Mouse (Mus musculus) right cerebral cortex, postnatal 36 days (tissue): Measurements from ENCODE around the gene 1700018F24Rik.
"Not testable (repeated sequence)": the region's sequence is repeated elsewhere in the genome, so short reads cannot be mapped to it uniquely, and the experiment has no call there.

ENCODE experiments used
- DNase-seq, 2 experiments: peaks; one replicate each; pipeline ENCODE4 v3.0.0; 2022; ENCODE audit warnings: low spot score in 2 of 2, mixed read lengths in 1 of 2

The 1700018F24Rik gene

DNA sequence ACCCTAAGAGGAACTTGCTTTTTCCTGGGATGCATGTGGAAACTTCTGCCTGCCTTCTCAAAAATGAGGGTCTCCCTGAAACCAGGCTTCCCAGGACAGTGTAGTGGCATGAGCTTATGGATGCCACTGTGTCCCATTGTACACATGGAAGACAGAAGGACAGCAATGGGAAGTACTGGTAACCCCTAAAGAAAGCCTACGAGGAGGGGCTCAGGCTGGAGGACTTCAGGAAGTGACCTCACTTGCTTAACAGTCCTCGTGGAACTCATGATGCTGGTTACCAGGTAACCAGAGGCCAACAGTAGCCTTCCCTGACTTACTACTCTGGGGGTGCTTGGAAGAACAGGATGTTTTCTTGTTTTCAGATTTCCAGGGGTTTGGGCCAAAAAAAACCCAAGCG, at the start of gene 1700018F24Rik:
Gene 1700018F24Rik (plus strand): TSS at position 301 of the 400 bp plus-strand sequence.
- DNase-seq: not testable (repeated sequence)

DNA sequence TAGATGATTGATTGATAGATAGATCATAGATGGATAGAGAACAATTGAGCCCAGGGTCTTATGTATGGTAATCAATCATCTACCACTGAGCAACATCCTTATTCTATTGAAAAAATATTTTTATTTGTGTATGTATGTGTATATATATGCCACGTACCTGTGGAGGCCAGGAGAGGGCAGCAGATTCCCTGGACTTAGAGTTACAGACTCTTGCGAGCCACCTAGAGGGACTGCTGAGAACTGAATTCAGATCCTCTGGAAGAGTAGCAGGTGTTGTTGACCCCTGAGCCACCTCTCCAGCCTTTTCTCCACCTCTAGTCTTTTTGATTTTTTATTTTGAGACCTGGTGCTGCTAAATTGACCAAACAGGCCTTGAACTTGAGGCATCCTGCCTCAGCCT, 44.3 kb upstream of the 1700018F24Rik start:
- DNase-seq: no peak

DNA sequence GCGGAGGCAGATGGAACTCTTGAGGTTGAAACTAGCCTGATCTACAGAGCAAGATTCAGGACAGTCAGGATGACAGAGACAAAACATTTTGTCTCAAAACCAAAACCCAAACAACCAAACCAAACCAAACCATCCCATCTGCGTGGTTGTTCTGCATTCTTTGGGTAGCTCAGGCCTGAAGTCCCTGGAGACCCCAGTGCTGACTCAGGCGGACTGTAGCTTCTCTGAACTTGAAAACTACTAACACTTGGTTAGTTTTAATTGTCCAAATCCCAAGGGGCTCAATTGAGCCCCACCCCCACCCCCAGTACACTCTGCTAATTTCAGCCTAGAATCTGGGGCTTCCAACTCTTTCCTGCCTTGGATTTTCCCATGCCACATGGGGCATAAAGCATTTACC, 39.4 kb upstream of the 1700018F24Rik start:
- no peak for DNase-seq

DNA sequence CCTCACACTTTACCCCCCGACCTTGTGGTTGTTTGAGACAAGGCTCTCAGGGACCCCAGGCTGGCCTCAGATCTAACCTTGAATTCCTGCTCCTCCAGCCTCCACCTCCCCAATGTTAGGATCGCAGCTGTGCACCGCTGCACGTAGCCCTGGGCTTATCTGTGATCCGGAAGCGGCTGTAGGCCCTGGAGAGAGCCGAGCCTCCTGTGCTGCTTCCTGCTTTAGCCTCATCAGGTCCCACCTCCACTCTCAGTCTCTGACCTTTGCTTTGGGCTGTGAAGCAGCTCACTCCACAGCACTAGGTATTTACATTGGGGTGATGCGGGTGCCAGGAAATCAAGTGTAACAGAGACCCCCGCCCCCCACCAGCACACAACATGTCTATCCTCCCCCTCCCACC, 38.3 kb upstream of the 1700018F24Rik start:
- no peak for DNase-seq

DNA sequence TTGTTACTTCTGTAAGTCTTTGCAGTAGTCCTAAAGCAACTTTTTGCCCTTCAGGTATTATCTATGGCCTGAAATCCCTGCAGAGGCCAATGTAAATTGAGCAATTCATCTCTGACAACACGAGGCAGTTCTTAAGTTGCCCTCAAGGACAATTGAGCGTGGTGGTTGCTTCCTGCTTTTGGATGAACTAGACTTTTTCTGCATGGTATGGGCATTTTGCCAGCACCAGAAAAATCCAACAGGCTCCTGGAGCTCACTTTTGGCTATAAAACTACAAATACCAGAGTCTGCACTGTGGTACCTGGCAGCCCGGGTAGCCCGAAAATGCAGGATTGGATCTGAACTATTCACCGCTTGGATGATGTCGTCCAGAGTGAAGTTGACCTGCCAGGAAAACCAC, 37.2 kb upstream of the 1700018F24Rik start:
- DNase-seq: no peak

DNA sequence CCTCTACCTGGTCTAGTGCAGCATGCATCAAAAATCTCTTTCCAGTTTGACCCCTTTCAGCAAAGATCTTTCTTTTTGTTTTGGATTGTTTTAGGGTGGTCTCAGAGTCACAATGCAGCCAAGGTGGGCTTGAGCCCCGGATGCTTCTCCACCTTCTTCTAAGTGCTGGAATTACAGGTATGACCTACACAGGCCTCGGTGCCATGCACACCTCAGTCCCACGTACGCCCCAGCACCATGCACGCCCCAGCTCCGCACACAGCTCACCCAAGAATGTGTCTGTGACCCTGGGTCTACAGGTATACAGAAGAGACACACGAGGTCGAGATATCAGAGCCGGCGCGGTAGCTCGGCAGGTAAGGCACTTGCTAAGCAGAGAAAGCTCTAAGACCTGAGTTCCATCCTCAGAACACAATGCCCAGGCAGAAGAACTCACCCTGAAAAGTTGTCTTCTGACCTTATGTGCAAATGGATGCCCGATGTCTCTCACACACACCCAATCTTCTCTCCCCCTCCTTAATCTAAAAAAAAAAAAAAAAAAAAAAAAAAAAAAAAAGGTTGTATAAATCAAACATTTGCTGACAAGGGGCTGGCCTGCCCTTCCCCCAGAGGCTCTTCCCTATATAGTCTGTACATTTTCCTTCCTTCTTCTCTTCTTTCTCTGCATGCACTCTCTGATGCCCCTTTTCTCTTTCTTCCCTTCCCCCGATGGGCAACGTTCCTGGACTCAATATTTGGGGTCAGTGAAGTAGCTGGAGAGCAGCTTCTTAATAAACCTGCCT, 33.7 kb upstream of the 1700018F24Rik start:
- no peak for DNase-seq

DNA sequence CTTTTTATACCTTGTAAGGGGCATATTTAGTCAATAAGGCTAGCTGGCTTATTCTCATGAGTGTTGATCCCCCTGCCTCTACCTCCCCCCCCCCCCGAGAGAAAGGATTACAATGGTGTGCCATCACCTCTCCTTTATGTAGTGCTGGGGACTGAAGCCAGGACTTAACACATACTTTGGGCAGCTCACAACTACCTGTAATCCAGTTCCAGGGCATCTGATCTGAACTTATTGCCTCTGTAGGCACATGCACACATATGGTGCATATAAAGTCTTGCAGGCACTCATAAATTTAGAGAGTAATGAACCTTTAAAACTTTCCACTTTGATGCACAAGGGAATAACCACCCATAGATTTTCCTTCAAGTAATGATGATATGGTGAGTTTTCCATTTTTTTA, 28.5 kb upstream of the 1700018F24Rik start:
- DNase-seq: no peak

DNA sequence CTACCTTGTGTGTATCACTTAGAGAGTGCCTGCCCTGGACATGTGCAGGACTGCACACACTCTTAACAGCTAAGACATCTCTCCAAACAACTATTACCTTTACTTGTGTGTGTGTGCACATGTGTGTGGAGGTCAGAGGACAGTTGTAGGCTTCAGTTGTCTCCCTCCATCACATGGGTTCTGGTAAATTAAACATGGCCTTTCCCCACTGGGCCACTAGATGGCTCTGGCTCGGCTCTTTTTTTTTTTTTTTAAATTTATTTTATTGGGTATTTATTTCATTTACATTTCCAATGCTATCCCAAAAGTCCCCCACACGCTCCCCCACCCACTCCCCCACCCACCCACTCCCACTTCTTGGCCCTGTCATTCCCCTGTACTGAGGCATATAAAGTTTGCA, 26.0 kb upstream of the 1700018F24Rik start:
- DNase-seq: not testable (repeated sequence)

DNA sequence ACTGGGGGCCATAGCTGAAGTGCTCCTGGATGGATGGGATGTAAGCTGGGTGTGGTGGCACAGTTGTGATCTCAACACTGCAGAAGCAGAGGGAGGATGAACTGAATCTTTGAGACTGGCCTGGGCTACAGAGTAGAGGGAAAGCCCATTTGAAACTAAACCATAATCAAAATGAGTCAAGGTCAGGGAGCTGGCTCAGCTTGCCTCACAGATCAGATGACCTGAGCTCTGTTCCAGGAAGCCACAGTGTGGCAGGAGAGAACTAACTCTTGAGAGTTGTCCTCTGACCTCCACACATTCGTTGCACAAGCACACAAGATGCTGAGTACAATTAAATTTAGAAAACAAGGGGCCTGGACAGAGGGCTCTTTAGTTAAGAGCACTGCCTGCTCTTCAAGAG, 22.5 kb upstream of the 1700018F24Rik start:
- not testable (repeated sequence) for DNase-seq

DNA sequence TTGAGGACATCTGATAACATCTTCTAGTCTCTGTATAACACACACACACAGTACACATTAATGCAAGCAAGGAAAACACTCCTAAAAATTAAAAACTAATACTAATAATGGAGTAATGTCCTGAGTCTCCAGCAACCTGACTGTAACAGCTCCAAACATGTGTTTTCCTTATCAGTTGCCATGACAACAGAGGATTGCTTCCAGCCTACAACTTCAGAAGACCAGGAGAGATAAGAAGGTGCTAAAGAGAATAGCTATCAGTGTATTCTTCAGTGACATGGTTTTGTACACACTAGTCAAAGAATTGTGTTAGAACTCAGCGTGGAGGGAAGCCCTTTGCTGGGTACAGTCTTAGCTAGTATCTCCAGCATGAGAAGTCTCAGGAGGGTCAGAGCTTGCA, 22.1 kb upstream of the 1700018F24Rik start:
- DNase-seq: not testable (repeated sequence)

DNA sequence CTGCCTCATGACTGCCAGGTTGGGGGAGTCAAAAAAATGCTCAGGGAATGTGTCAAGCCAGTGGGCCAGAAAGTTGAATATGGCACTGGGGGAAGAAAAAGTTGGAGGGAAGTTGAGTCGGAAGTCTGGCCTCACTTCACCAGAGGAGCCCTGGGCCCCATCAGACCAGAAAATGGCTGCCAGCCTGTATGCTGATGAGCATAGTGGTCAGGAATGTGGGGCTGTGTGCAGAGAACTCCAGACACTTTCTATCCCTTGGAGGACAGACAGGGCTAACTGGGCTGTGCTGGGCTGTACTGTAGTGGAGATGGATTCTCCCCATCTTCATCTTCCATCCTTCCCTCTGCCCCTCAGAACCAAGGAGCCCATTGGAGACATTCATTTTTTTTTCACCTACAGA, 12.3 kb upstream of the 1700018F24Rik start:
- DNase-seq: not testable (repeated sequence)

DNA sequence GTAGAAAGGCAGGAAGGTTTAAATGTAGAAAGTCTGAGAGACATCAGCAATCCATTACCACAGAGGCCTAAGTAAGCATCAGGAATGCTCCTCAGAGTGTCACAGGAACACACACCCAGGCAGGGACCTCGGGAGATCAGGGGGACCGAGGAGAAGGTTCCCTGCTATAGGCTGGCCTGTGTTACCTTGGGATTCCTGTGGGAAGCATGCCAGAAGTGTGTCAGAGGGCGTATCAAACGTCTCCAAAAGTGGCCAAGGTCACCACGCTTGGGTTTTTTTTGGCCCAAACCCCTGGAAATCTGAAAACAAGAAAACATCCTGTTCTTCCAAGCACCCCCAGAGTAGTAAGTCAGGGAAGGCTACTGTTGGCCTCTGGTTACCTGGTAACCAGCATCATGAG, 10.4 kb upstream of the 1700018F24Rik start, which contains the start of gene Gm4871:
Gene Gm4871 (minus strand): TSS at position 364 of the 400 bp plus-strand sequence.
- DNase-seq: not testable (repeated sequence)

DNA sequence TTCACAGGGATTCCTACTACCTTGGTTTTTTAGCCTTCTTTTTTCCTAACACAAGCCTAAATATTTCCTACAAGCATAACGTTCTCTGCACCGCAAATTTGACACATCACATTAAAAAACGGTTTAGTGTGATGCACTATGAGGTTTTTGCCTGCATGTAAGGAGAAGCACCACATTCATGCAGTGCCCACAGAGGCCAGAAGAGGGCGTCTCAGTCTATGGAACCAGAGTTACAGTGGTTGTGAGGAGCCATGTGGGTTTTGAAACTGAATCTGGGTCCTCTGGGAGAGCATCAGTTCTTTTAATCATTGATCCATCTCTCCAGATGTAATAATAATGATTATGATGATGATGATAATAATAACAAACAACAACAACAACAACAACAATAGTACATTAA, 1.2 kb upstream of the 1700018F24Rik start:
- DNase-seq: no peak

DNA sequence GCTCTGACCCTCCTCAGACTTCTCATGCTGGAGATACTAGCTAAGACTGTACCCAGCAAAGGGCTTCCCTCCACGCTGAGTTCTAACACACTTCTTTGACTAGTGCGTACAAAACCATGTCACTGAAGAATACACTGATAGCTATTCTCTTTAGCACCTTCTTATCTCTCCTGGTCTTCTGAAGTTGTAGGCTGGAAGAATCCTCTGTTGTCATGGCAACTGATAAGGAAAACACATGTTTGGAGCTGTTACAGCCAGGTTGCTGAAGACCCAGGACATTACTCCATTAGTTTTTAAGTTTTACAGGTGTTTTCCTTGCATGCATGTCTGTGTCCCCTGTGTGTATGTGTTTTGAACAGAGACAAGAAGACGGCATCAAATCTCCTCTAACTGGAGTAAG, 11.4 kb downstream of the 1700018F24Rik start:
- not testable (repeated sequence) for DNase-seq

DNA sequence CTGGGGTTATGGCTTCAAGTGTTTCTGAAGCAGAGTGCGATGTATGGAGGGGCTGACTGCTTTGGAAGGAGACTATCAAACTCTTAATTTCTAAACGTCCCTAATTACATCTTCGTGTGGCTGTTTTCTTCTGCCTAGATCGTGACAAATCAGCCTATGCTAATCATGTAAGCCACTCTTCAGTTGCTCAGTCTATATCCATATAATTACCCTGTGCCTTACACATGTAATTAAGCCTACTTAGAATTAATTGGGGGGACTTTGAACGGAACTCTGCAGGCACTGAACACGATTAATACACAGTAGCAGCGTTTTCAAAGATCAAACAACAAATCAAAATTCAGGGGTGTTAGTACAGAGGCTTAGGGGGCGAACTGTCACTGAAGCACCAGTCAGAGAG, 15.1 kb downstream of the 1700018F24Rik start:
- no peak for DNase-seq

DNA sequence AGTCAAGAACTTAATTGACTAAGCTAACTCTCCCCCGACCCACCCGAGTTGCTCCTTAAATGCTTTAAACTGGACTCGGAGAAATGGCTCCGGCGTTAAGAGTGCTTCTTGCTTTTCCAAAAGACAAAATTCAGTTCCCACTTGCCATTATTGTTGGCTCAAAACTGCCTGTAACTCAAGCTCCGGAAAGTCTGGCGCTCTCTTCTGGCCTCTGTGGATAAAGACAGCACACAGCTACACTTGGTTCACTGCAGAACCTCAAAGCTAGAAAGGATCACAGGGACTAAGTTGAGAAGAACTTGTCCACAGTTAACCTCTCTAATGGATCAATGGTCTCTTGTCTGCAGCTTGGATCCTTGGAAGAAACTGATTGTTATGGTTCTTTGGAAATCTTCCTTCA, 15.9 kb downstream of the 1700018F24Rik start:
- no peak for DNase-seq

DNA sequence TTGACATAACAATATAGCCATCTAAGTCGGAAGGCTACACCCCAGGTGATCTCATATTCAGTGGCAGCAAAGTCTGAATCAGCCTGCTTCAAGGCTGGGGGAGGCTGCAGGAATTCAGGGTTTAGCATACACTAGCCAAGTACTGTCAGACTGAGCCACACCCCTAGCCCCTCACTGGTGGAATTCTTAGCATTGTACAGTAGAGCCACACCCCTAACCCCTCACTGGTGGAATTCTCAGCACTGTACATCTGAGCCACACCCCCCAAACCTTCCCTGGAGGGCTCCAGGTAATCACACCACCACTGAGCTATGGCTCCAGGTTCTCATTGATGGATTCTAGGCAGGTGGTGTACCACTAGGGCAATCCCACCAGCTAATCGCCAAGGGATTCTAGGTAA, 16.7 kb downstream of the 1700018F24Rik start:
- DNase-seq: no peak

DNA sequence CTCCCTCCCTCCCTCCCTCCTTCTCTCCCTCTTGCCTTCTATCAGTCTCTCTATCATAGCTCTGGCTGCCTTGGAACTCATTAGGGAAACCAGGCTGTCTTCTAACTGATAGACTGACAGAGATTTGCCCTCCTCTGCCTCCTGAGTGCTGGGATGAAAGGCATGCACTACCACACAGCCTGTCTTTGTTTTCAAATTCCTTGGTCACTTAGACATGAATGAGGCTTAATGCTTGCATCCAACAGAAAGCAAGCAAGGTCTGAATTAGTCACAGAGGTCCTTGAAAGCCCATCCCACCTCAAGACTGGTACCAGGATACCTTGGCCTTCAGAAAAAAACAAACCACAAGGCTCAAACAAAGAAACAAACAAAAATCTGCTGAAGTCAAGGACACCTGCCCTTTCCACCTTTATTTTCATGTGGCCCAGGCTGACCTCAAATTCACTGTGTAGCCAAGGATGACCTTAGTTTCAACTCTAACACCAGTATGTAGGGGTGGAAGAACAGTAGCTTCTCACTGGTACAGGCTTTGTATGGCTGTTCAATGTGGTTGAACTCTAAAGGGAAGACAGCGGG, 22.1 kb downstream of the 1700018F24Rik start:
- DNase-seq: no peak

DNA sequence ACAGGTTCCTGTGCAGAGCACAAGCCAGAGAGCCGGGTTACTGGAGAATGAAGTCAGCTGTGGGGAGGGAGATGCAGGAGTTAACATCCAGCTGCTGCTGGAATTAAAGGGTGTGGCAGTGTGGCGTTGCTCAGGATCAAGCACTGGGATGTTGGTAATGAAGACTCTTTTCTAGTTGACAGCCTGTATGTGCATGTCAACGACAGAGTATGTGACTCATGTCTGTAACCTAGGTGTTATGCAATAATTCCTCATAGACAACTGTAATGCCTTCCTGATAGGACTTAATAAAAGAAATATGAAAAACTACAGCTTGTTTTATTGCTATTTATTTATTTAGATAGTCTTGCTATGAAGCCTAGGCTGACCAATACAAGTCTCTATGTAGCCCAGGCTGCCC, 26.1 kb downstream of the 1700018F24Rik start:
- no peak for DNase-seq

DNA sequence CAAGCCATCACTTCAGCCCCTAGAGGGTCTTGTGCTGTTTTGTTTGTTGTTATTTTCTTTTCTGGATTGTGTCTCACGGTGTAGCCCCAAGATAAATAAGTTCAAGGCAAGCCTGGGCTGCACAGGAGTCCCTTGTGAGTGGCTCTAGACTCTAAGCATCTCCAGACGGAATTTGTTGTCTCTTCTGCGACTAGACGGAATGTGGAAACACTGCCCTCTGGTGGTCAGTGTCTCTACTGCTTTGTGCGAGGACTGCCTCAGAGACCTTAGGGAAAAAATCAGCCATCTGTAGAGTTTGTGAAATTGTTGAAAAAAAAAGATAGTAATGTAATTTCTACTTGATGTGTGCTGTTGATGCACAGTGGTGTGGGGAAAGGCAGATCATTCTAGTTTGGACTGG, 26.9 kb downstream of the 1700018F24Rik start:
- DNase-seq: peak; percentile 29 to 50

DNA sequence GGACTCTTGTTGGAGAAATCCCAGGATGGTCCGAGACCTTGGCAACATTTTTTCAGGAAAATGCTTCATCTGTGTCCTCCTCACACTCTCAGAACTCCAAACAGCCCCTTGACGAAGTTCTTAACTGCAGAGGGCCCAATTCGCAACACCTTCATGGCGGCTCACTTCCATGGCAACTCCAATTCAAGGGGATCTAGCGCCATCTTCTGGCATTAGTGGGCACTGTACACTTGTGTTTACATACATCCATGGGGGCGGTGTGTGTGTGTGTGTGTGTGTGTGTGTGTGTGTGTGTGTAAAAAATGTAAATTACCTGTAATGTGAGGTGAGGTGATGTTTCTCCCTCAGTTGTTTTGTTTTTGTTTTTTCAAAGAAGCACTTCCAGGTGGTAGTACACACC, 28.6 kb downstream of the 1700018F24Rik start:
- no peak for DNase-seq

DNA sequence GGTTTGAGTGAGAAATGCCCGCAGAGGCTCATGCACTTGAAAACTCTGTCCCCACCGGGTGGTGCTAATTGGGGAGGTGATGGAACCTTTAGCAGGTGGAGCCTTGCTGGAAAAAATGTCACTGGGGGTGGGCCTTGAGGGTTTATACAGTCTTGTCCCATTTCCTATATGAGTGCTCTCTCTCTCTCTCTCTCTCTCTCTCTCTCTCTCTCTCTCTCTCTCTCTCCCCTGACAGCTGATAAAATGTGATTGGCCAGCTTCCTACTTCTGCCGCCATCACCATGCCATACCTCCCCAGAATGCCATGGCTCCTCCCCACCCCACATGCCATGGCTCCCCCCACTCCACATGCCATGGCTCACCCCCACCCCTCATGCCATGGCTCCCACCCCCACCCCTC, 32.3 kb downstream of the 1700018F24Rik start:
- no peak for DNase-seq

DNA sequence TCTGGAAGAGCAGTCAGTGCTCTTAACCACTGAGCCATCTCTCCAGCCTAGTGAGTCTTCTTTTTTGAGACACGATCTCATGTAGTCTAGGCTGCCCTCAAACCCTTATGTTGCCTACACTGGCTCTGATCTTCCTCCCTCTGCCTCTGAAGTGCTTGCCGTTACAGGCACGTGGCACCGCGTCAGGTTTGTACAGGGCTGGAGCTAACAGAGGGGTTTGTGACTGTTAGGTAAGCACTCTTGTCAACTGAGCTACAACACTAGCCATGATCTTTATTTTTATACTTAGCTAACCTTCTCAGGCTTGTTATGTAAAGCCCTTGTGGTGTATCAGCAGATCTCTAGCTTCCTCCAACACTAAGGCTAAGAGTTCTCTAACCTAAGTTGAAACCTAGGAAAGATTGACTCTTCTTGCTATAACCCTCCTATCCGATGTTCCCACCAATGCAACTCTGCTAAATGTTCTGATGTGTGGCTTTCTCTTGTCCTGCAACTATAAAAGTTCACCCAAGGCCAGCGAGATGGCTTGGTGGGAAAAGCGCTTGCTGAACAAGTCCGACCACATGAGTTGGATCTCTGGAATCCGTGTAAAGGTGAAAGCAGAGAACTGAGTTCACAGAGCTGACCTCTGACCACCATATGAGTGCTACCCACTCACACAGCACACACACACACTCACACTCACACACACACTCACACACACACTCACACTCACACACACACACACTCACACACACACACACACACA, 39.2 kb downstream of the 1700018F24Rik start:
- no peak for DNase-seq
